Mouse (Mus musculus) forebrain, embryonic 14.5 days (tissue): ENCODE measurements around the gene Prpf40a. TPM values are rescaled to one million over a fixed set of nuclear protein-coding genes. Genes with fewer than 3 reads are reported as not detected.
A peak's percentile ranks its signal among the peaks of the same experiment; 100 is the strongest.

Experiments used
- ATAC-seq: fragments of 200-750 bp; cut with Nextera tagmentation; 2 replicates; pipeline ENCODE4 v1.8.0; 2017; ENCODE audit warnings: mild to moderate bottlenecking, moderate library complexity
- DNase-seq: peaks from one replicate; pipeline ENCODE4 v3.0.0-alpha.2; 2015; ENCODE audit warnings: low spot score
- H3K27ac ChIP-seq: fragments of 300-500 bp; sonication (generic); 2 replicates; pipeline ENCODE4 v1.5.1; 2014; ENCODE audit warnings: low read depth, mild to moderate bottlenecking, control low read depth, low read length, moderate library complexity
- H3K27me3 ChIP-seq: fragments of 300-500 bp; sonication (generic); replicated peaks from 2 replicates; pipeline ENCODE4 v1.6.1; 2014; ENCODE audit warnings: low read length, control low read depth, mixed read lengths; ENCODE audit not compliant: control insufficient read depth, insufficient read depth
- H3K36me3 ChIP-seq: fragments of 300-500 bp; sonication (generic); 2 replicates; pipeline ENCODE4 v1.6.1; 2014; ENCODE audit warnings: low read length, control low read depth; ENCODE audit not compliant: control insufficient read depth, insufficient read depth
- H3K4me1 ChIP-seq: fragments of 300-500 bp; sonication (generic); 2 replicates; pipeline ENCODE4 v1.6.1; 2014; ENCODE audit warnings: antibody characterized with exemption, low read length, control low read depth; ENCODE audit not compliant: control insufficient read depth, insufficient read depth
- H3K4me2 ChIP-seq: fragments of 300-500 bp; sonication (generic); 2 replicates; pipeline ENCODE4 v1.6.1; 2014; ENCODE audit warnings: mild to moderate bottlenecking, control low read depth, low read length
- H3K4me3 ChIP-seq: fragments of 300-500 bp; sonication (generic); 2 replicates; pipeline ENCODE4 v1.5.1; 2014; ENCODE audit warnings: low read depth, low read length, control low read depth
- H3K9ac ChIP-seq: fragments of 300-500 bp; sonication (generic); 2 replicates; pipeline ENCODE4 v1.6.1; 2014; ENCODE audit warnings: mild to moderate bottlenecking, low read length, control low read depth, moderate library complexity
- H3K9me3 ChIP-seq: fragments of 300-500 bp; sonication (generic); replicated peaks from 2 replicates; pipeline ENCODE4 v1.6.1; 2016; ENCODE audit warnings: low read length, control low read depth, mixed read lengths; ENCODE audit not compliant: control insufficient read depth
- WGBS: fragments of 180-500 bp; shearing (Covaris S2); extraction: QIAGEN DNeasy Blood & Tissue Kit; methylation state at CpG from one replicate; pipeline ENCODE4 v1.1.7; 2014; 5-methylcytosine and 5-hydroxymethylcytosine counted together
- polyA plus RNA-seq: library from polyadenylated mRNA; unstranded; fragments of >200 nt; fragmentation: Nextera tagmentation; extraction: Ambion mirVana; gene quantifications from 2 replicates; pipeline ENCODE4 v1.2.1, GENCODE M21; 2014

The Prpf40a gene
- polyA plus RNA-seq, 1 experiment from 2014 or later: 183 TPM

GRCm38 (mm10) chr2:53095489-53095888 lies 95.6 kb downstream of the Prpf40a start:
- H3K4me1 ChIP-seq: no peaks in the 10 kb centered on the region
- H3K27me3 ChIP-seq: no peaks in the 10 kb centered on the region
- H3K4me2 ChIP-seq: no peak overlapping the region
- no peak overlapping the region for H3K4me3 ChIP-seq
- 0 out of 2 replicates have a peak, but pooled peaks cover 3% of the 10 kb centered on the region for H3K36me3 ChIP-seq
- H3K9me3 ChIP-seq: no peaks in the 10 kb centered on the region
- H3K9ac ChIP-seq: no peak overlapping the region
- ATAC-seq (no peak), DNase-seq (no peak)
- WGBS: 94% methylated on average over 3 of the region's 3 CpGs
- no peak overlapping the region for H3K27ac ChIP-seq

DNA sequence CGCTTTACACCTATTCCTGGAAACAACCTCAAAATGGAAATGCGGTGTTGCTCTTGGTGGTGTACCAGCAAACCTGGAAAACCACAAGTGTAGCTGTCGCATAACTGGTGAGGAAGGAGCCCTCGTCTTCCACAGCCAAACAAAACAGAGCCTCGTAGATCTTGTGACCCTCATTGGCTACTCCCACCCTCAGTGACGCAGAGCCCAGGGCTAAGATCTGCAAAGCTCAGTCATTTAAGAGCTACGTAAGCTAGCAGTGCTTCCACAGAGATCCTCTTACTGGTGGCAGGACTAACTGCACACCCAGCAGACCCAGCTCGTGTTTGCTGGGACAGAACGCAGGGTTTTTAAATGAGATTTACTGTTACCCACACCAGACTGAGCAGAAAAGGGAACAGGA lies 96.1 kb downstream of the Prpf40a start:
- Histone ChIP-seq H3K9ac (no peak overlapping the region), H3K36me3 (0 out of 2 replicates have a peak, but pooled peaks cover 3% of the 10 kb centered on the region), H3K9me3 (no peaks in the 10 kb centered on the region), H3K4me3 (no peak overlapping the region), H3K4me1 (no peaks in the 10 kb centered on the region), H3K4me2 (no peak overlapping the region), H3K27me3 (no peaks in the 10 kb centered on the region), H3K27ac (no peak overlapping the region)
- ATAC-seq: no peak
- DNase-seq: no peak
- 94% methylated on average over 9 of the region's 9 CpGs for WGBS

- Histone ChIP-seq H3K4me3 (no peak overlapping the region), H3K27ac (no peak overlapping the region), H3K9me3 (no peaks in the 10 kb centered on the region), H3K36me3 (no peaks in the 10 kb centered on the region), H3K9ac (no peak overlapping the region), H3K4me1 (no peaks in the 10 kb centered on the region), H3K27me3 (no peaks in the 10 kb centered on the region), H3K4me2 (no peak overlapping the region)
- ATAC-seq (no peak), DNase-seq (no peak)
- WGBS: 87% methylated on average over 3 of the region's 3 CpGs
These were observed 102.3 kb downstream of the Prpf40a start for GRCm38 (mm10) chr2:53088744-53089143.

GRCm38 (mm10) chr2:53085617-53086202 lies 105.4 kb downstream of the Prpf40a start:
- peaks cover 5% of the 10 kb centered on the region for H3K4me1 ChIP-seq
- no peaks in the 10 kb centered on the region for H3K9me3 ChIP-seq
- DNase-seq: peak; percentile 64
- no peak overlapping the region for H3K9ac ChIP-seq
- no peaks in the 10 kb centered on the region for H3K36me3 ChIP-seq
- H3K4me2 ChIP-seq: no peak overlapping the region
- no peak overlapping the region for H3K4me3 ChIP-seq
- H3K27ac ChIP-seq: no peak overlapping the region
- H3K27me3 ChIP-seq: no peaks in the 10 kb centered on the region
- no peak for ATAC-seq
- 63% methylated on average over 9 of the region's 9 CpGs for WGBS

Other genes with a start within 250 kb of the Prpf40a start
- gene Arl6ip6, start 442 bp upstream of the Prpf40a start, polyA plus RNA-seq: 59.3 and 62.2 TPM in 2 replicates